Mouse (Mus musculus) liver, embryonic 14.5 days (tissue): Measurements from ENCODE around the gene Olfr555. TPM values are rescaled to one million over a fixed set of nuclear protein-coding genes. Genes with fewer than 3 reads are reported as not detected.
"Not testable (repeated sequence)": the region's sequence is repeated elsewhere in the genome, so short reads cannot be mapped to it uniquely, and the experiment has no call there.

Experiments used
- ATAC-seq: fragments of 200-750 bp; cut with Nextera tagmentation; 2 replicates; pipeline ENCODE4 v1.8.0; 2017; ENCODE audit warnings: moderate number of reproducible peaks, mild to moderate bottlenecking, moderate library complexity; ENCODE audit not compliant: insufficient read depth
- DNase-seq, 3 experiments: peaks; one replicate each; pipeline ENCODE4 v3.0.0-alpha.2; 2012 to 2013; ENCODE audit warnings: low read depth in 3 of 3, low spot score in 3 of 3
- H3K27ac ChIP-seq: fragments of 300-500 bp; sonication (generic); 2 replicates; pipeline ENCODE4 v1.5.1; 2014; ENCODE audit warnings: moderate library complexity, mild to moderate bottlenecking, control low read depth, inconsistent platforms
- H3K27me3 ChIP-seq: fragments of 300-500 bp; sonication (generic); 2 replicates; pipeline ENCODE4 v1.6.1; 2014; ENCODE audit warnings: mild to moderate bottlenecking, low read length, moderate library complexity; ENCODE audit not compliant: control insufficient read depth, insufficient read depth
- H3K36me3 ChIP-seq: fragments of 300-500 bp; sonication (generic); replicated peaks from 2 replicates; pipeline ENCODE4 v1.6.1; 2014; ENCODE audit warnings: low read depth; ENCODE audit not compliant: control insufficient read depth, insufficient read depth
- H3K4me1 ChIP-seq, 2 experiments: fragments of 200-500 bp in 1 of 2; fragments of 300-500 bp in 1 of 2; sonication (generic) in 1 of 2; replicated peaks; 2 replicates each; pipeline ENCODE4 v1.6.1; 2012 to 2014; ENCODE audit warnings: antibody characterized with exemption in 1 of 2, inconsistent platforms in 1 of 2, low read length in 1 of 2; ENCODE audit not compliant: control insufficient read depth in 2 of 2, insufficient read depth in 2 of 2
- H3K4me2 ChIP-seq: fragments of 300-500 bp; sonication (generic); 2 replicates; pipeline ENCODE4 v1.6.1; 2014; ENCODE audit warnings: low read depth, mild to moderate bottlenecking, control low read depth, moderate library complexity
- H3K4me3 ChIP-seq, 2 experiments: fragments of 200-500 bp in 1 of 2; fragments of 300-500 bp in 1 of 2; sonication (generic) in 1 of 2; 2 replicates each; pipeline ENCODE4 v1.5.1; 2012 to 2014; ENCODE audit warnings: low read depth in 2 of 2, low read length in 2 of 2, mild to moderate bottlenecking in 2 of 2, control low read depth in 1 of 2, inconsistent platforms in 1 of 2, moderate library complexity in 1 of 2; ENCODE audit not compliant: insufficient read depth in 1 of 2
- H3K9ac ChIP-seq: fragments of 300-500 bp; sonication (generic); replicated peaks from 2 replicates; pipeline ENCODE4 v1.6.1; 2014; ENCODE audit warnings: mild to moderate bottlenecking, control low read depth, moderate library complexity
- H3K9me3 ChIP-seq: fragments of 300-500 bp; sonication (generic); 2 replicates; pipeline ENCODE4 v1.6.1; 2016; ENCODE audit warnings: low read length, mixed read lengths; ENCODE audit not compliant: control insufficient read depth
- CTCF ChIP-seq: IDR thresholded peaks from 2 replicates; pipeline ENCODE4 v1.5.1; 2016; ENCODE audit warnings: antibody characterized with exemption, low read depth, control low read depth
- EP300 ChIP-seq: IDR thresholded peaks from 2 replicates; pipeline ENCODE4 v1.6.1; 2016; ENCODE audit warnings: antibody characterized with exemption, low read depth
- WGBS: fragments of 180-500 bp; shearing (Covaris S2); extraction: QIAGEN DNeasy Blood & Tissue Kit; methylation state at CpG from one replicate; pipeline ENCODE4 v1.1.7; 2014; ENCODE audit not compliant: insufficient replicate concordance; 5-methylcytosine and 5-hydroxymethylcytosine counted together
- polyA plus RNA-seq, 2 experiments: library from polyadenylated mRNA; depleted of rRNA in 1 of 2; stranded (reverse) in 1 of 2; unstranded in 1 of 2; fragments of >200 nt; fragmentation: Nextera tagmentation in 1 of 2; extraction: Ambion mirVana in 1 of 2; gene quantifications; 2 replicates each; pipeline versions ENCODE4 v1.2.1 to v1.2.3; 2012 to 2014

The Olfr555 gene
- polyA plus RNA-seq, 2 experiments = not detected

- DNase-seq (no peak), ATAC-seq (no peak)
- Histone ChIP-seq H3K27ac (no peak within 1 kb of the TSS), H3K4me3 (no peak within 1 kb of the TSS), H3K36me3 (no peaks in the 10 kb centered on the region), H3K9ac (no peak within 1 kb of the TSS), H3K9me3 (no peaks in the 10 kb centered on the region), H3K27me3 (no peaks in the 10 kb centered on the region), H3K4me2 (no peak within 1 kb of the TSS), H3K4me1 (no peaks in the 10 kb centered on the region)
- WGBS = 26% methylated on average over 1 of the region's 1 CpGs
- TF ChIP-seq EP300 (no peak), CTCF (no peak)
These were observed 20.5 kb upstream of the Olfr555 start, which contains the start of gene Olfr554 for GRCm38 (mm10) chr7:102638132-102638531. Gene Olfr554 (plus strand): TSS chr7:102638432.

DNA sequence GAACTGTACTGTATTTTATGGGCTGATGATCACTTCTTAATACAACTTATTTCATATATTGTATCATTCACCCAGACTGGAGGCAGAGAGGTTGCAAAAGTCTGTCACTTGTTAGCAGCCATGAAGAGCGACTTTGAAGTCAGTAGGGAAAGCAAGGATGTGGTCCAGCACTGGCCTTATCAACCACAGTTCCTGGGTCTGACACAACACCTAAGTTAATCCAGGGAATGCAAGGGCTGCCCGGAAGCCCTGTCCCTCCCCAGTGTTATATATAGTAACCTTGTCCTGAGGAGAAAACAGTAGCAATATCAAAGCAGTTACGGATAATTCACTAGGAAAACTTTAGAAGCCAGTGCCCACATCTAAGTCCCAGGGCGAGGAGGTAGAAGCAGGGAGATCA is 13.7 kb upstream of the Olfr555 start:
- not testable (repeated sequence) for ATAC-seq, H3K9me3 ChIP-seq, DNase-seq

DNA sequence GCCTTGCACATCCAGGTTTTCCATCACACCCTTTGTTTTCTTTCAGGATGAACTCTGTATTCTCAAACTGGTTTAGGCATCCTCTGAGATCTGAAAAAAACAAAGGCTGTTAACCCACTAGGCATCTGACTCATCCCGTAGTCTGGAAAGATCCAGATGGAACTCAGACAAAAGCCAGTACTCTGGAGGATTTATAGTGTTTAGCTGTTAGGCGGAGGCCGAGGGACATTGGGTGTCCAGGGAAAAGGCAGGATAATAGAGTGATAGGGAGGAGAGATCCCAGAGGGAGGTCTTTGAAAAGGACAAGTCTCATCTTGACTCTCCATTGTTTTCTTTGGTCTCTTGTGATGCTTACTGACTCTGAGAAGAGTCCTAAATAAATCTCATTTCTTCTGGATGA is 6.0 kb downstream of the Olfr555 start, which contains the start of gene Olfr556:
Gene Olfr556 (plus strand): TSS at position 301 of the 400 bp plus-strand sequence.
- TF ChIP-seq CTCF (no peak), EP300 (no peak)
- no peak for ATAC-seq
- WGBS = 56% methylated on average over 3 of the region's 3 CpGs
- Histone ChIP-seq H3K9ac (no peak within 1 kb of the TSS), H3K36me3 (no peaks in the 10 kb centered on the region), H3K9me3 (no peaks in the 10 kb centered on the region), H3K27me3 (no peaks in the 10 kb centered on the region), H3K4me3 (no peak within 1 kb of the TSS), H3K4me2 (no peak within 1 kb of the TSS), H3K27ac (no peak within 1 kb of the TSS), H3K4me1 (no peaks in the 10 kb centered on the region)
- DNase-seq = no peak

More for the DNA sequence above, 13.7 kb upstream of the Olfr555 start:
- not testable (repeated sequence) for H3K27ac ChIP-seq, H3K4me3 ChIP-seq, H3K4me1 ChIP-seq, H3K9ac ChIP-seq, H3K27me3 ChIP-seq, H3K36me3 ChIP-seq, H3K4me2 ChIP-seq
- WGBS = 57% methylated on average over 3 of the region's 4 CpGs

- 28% methylated on average over 2 of the region's 2 CpGs for WGBS
- H3K4me1 ChIP-seq = no peaks in the 10 kb centered on the region
- no peaks in the 10 kb centered on the region for H3K36me3 ChIP-seq
- no peaks in the 10 kb centered on the region for H3K27me3 ChIP-seq
- DNase-seq (no peak), ATAC-seq (no peak)
- no peaks in the 10 kb centered on the region for H3K9me3 ChIP-seq
- no peak overlapping the region for H3K27ac ChIP-seq
- H3K4me2 ChIP-seq = no peak overlapping the region
- no peak overlapping the region for H3K4me3 ChIP-seq
- TF ChIP-seq CTCF (peak; percentile 31; the same call in 1 of the 2 replicates), EP300 (no peak)
- H3K9ac ChIP-seq = no peak overlapping the region
These were observed 6.8 kb downstream of the Olfr555 start for GRCm38 (mm10) chr7:102665378-102665777.

- no peak for TF ChIP-seq CTCF
- no peak for TF ChIP-seq EP300
- Histone ChIP-seq H3K36me3 (no peaks in the 10 kb centered on the region), H3K9ac (no peak overlapping the region), H3K27me3 (no peaks in the 10 kb centered on the region), H3K4me1 (no peaks in the 10 kb centered on the region), H3K27ac (no peak overlapping the region), H3K4me2 (no peak overlapping the region), H3K9me3 (no peaks in the 10 kb centered on the region), H3K4me3 (no peak overlapping the region)
- no peak for DNase-seq
- ATAC-seq = no peak
- WGBS = 48% methylated on average over 2 of the region's 2 CpGs
These were observed 17.6 kb downstream of the Olfr555 start for GRCm38 (mm10) chr7:102676225-102676624.
